Mouse (Mus musculus) stomach, postnatal 0 days (tissue): ENCODE measurements at regions not wholly inside any gene's neighbourhood (a gene's known extent, or its start where the extent isn't known, plus 50 kb on each side); places are given as distances from the start of the nearest gene placed in this dataset.

Source experiments
- CTCF ChIP-seq: IDR thresholded peaks from 2 replicates; pipeline ENCODE4 v1.5.1; 2016; ENCODE audit warnings: antibody characterized with exemption, low read depth, mild to moderate bottlenecking, moderate library complexity
- EP300 ChIP-seq: optimal IDR thresholded peaks from 2 replicates; pipeline ENCODE3; 2016; ENCODE audit warnings: antibody characterized with exemption

DNA sequence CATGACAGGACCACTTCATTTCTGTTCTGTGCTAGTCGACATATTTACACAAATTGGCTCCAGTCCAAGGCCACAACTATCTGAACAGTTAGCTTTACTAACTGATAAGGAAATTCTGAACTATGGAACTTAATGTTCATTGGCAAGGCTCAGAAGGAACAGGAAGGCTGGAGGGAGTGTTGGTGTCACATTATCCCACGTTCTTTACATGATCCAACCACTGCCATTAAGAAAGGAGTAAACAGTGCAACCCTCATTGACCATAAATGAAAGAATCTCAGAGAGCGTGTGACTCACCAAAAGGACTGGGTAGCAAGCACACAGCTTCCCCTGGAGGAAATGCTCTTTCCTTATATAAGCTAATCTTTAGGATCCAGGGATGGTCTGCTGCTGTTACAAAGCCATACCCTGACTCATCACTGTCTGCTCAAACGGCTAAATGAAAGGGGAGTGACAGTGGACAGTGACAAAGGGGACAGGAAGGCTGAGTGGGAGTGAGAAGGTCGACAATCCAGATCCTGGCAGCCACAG lies 135.6 kb downstream of the Drd1 start:
- TF ChIP-seq CTCF (no peak), EP300 (no peak)
